Mouse (Mus musculus) kidney, adult 2 months (tissue): ENCODE results near the gene Pip5kl1.

Experiments
- CTCF ChIP-seq: fragments of 200-500 bp; conservative IDR thresholded peaks from 2 replicates; pipeline ENCODE4 v1.5.1; 2011; ENCODE audit warnings: low read depth, mild to moderate bottlenecking, control low read depth, low read length, moderate library complexity, mixed read lengths; ENCODE audit not compliant: insufficient read depth, insufficient read length
- POLR2A ChIP-seq: fragments of 200-500 bp; IDR thresholded peaks from one replicate; pipeline ENCODE4 v1.6.1; 2011; ENCODE audit warnings: low read depth, low read length, control low read depth

- TF ChIP-seq CTCF: no peak
- no peak for TF ChIP-seq POLR2A
Observed at GRCm38 (mm10) chr2:32597699-32598098, 23.1 kb downstream of the Pip5kl1 start.
